Mouse (Mus musculus): ENCODE measurements at regions not wholly inside any gene's neighbourhood (a gene's known extent, or its start where the extent isn't known, plus 50 kb on each side); places are given as distances from the start of the nearest gene placed in this dataset.

GRCm38 (mm10) chrX:143996716-143997115, 63.6 kb upstream of the Dcx start:
- Histone ChIP-seq H3K9ac (ENCODE audit: low read length) (no peak overlapping the region), H3K27me3 (ENCODE audit: control insufficient read depth, insufficient read depth, low read depth, low read length) (no peaks in the 10 kb centered on the region), H3K36me3 (ENCODE audit: control insufficient read depth, insufficient read depth, low read length) (no peaks in the 10 kb centered on the region), H3K4me3 (ENCODE audit: low read length) (no peak overlapping the region), H3K9me3 (ENCODE audit: control insufficient read depth, low read length) (no peaks in the 10 kb centered on the region), H3K27ac (ENCODE audit: low read length) (no peak overlapping the region), H3K4me2 (ENCODE audit: low read depth, low read length) (peak overlapping the region; percentile 23; the same call in 1 of the 2 replicates), H3K4me1 (replicated peaks; ENCODE audit: control insufficient read depth, insufficient read depth, low read length) (no peaks in the 10 kb centered on the region)
- no peak for ATAC-seq (ENCODE audit: low read depth)
- WGBS: 32% methylated on average over 4 of the region's 4 CpGs

All from lung, embryonic 16.5 days (tissue).